Mouse (Mus musculus): ENCODE measurements at regions not wholly inside any gene's neighbourhood (a gene's known extent, or its start where the extent isn't known, plus 50 kb on each side); places are given as distances from the start of the nearest gene placed in this dataset.

GRCm38 (mm10) chr15:7578439-7578838, 180.2 kb upstream of the Egflam start:
- no peak overlapping the region for H3K4me3 ChIP-seq (ENCODE audit: control insufficient read depth in 1 of 2, insufficient read depth in 1 of 2, low read depth in 2 of 2, low read length in 2 of 2)
- no peaks in the 10 kb centered on the region for H3K4me1 ChIP-seq (ENCODE audit: control insufficient read depth in 1 of 2, insufficient read depth in 2 of 2, low read length in 2 of 2)
- H3K27me3 ChIP-seq (ENCODE audit: control insufficient read depth in 1 of 2, insufficient read depth in 2 of 2, low read length in 2 of 2) = peaks cover 0 to 2% of the 10 kb centered on the region in 2 experiments; a peak in 2 of 4 replicates
- no peak overlapping the region for H3K27ac ChIP-seq (ENCODE audit: control insufficient read depth, low read depth, low read length)
- no peaks in the 10 kb centered on the region for H3K9me3 ChIP-seq (replicated peaks; ENCODE audit: insufficient read depth, low read length)
- no peaks in the 10 kb centered on the region for H3K36me3 ChIP-seq (ENCODE audit: control insufficient read depth in 1 of 2, insufficient read depth in 2 of 2, low read length in 2 of 2)
- no peak overlapping the region for H3K9ac ChIP-seq (ENCODE audit: control insufficient read depth, low read depth, low read length, poor library complexity, severe bottlenecking)
- no peak for TF ChIP-seq EP300 (IDR thresholded peaks at IDR 0.05; ENCODE audit: low read depth in 1 of 2, low read length in 2 of 2)
- TF ChIP-seq TBP (IDR thresholded peaks at IDR 0.05; ENCODE audit: low read depth, low read length) = no peak
- no peak for TF ChIP-seq ZNF384 (IDR thresholded peaks at IDR 0.05; ENCODE audit: low read depth, low read length)
- TF ChIP-seq TAL1 (IDR thresholded peaks at IDR 0.05; ENCODE audit: low read length) = no peak
- no peak for TF ChIP-seq USF1 (IDR thresholded peaks at IDR 0.05; ENCODE audit: low read depth, low read length)
- TF ChIP-seq KAT2A (conservative IDR thresholded peaks at IDR 0.05; ENCODE audit: low read depth, low read length) = no peak
- no peak for TF ChIP-seq ZKSCAN1 (IDR thresholded peaks at IDR 0.05; ENCODE audit: low read depth, low read length)
- no peak for TF ChIP-seq BHLHE40 (IDR thresholded peaks at IDR 0.05; ENCODE audit: borderline replicate concordance, low read depth, low read length)
- no peak for TF ChIP-seq NRF1 (IDR thresholded peaks at IDR 0.05; ENCODE audit: insufficient read depth, low read depth, low read length, poor library complexity, severe bottlenecking)
- no peak for TF ChIP-seq POLR2AphosphoS5 (IDR thresholded peaks at IDR 0.05; ENCODE audit: borderline replicate concordance, low read depth, low read length)
- TF ChIP-seq MYB (IDR thresholded peaks at IDR 0.05; ENCODE audit: low read depth, low read length) = no peak
- no peaks in the 10 kb centered on the region for H3K79me2 ChIP-seq (ENCODE audit: control insufficient read depth, insufficient read depth, low read length, poor library complexity)
- no peak for DNase-seq (ENCODE audit: low read depth, low spot score)

- Histone ChIP-seq H3K27me3 (ENCODE audit: control insufficient read depth in 1 of 2, insufficient read depth in 2 of 2, low read length in 2 of 2) (peaks cover 0 to 1% of the 10 kb centered on the region in 2 experiments; a peak in 2 of 4 replicates), H3K9me3 (replicated peaks; ENCODE audit: insufficient read depth, low read length) (no peaks in the 10 kb centered on the region), H3K36me3 (ENCODE audit: control insufficient read depth in 1 of 2, insufficient read depth in 2 of 2, low read length in 2 of 2) (no peaks in the 10 kb centered on the region), H3K79me2 (ENCODE audit: control insufficient read depth, insufficient read depth, low read length, poor library complexity) (no peaks in the 10 kb centered on the region), H3K27ac (ENCODE audit: control insufficient read depth, low read depth, low read length) (no peak overlapping the region), H3K9ac (ENCODE audit: control insufficient read depth, low read depth, low read length, poor library complexity, severe bottlenecking) (no peak overlapping the region), H3K4me3 (ENCODE audit: control insufficient read depth in 1 of 2, insufficient read depth in 1 of 2, low read depth in 2 of 2, low read length in 2 of 2) (no peak overlapping the region), H3K4me1 (ENCODE audit: control insufficient read depth in 1 of 2, insufficient read depth in 2 of 2, low read length in 2 of 2) (no peaks in the 10 kb centered on the region)
- no peak for DNase-seq (ENCODE audit: low read depth, low spot score)
- TF ChIP-seq MYB (IDR thresholded peaks at IDR 0.05; ENCODE audit: low read depth, low read length) (no peak), TCF12 (IDR thresholded peaks at IDR 0.05; ENCODE audit: low read depth, low read length) (no peak), NELFE (IDR thresholded peaks at IDR 0.05; ENCODE audit: low read depth, low read length) (no peak), MAZ (IDR thresholded peaks at IDR 0.05; ENCODE audit: low read depth, low read length) (no peak), POLR2AphosphoS2 (IDR thresholded peaks at IDR 0.05; ENCODE audit: low read length) (no peak), USF1 (IDR thresholded peaks at IDR 0.05; ENCODE audit: low read depth, low read length) (no peak), MEF2A (IDR thresholded peaks at IDR 0.05; ENCODE audit: extremely low read depth, insufficient replicate concordance, low read depth, low read length, poor library complexity, severe bottlenecking) (no peak), CTCF (IDR thresholded peaks at IDR 0.05 in 2 of 3, conservative IDR thresholded peaks at IDR 0.05 in 1 of 3; ENCODE audit: control insufficient read depth in 1 of 3, insufficient read depth in 1 of 3, low read depth in 2 of 3, low read length in 3 of 3, poor library complexity in 1 of 3, severe bottlenecking in 1 of 3) (no peak), MAX (IDR thresholded peaks at IDR 0.05; ENCODE audit: low read length) (no peak), TAL1 (IDR thresholded peaks at IDR 0.05; ENCODE audit: low read length) (no peak), SMC3 (IDR thresholded peaks at IDR 0.05; ENCODE audit: low read depth, low read length) (no peak), ZC3H11A (IDR thresholded peaks at IDR 0.05; ENCODE audit: low read depth, low read length) (no peak), HCFC1 (IDR thresholded peaks at IDR 0.05; ENCODE audit: low read depth, low read length) (no peak), KAT2A (conservative IDR thresholded peaks at IDR 0.05; ENCODE audit: low read depth, low read length) (no peak)
Observed at GRCm38 (mm10) chr15:7587210-7587609, 189.0 kb upstream of the Egflam start.
